Mouse (Mus musculus) MEL (cell line): ENCODE data around the gene Ngly1. TPM values are rescaled to one million over a fixed set of nuclear protein-coding genes. Genes with fewer than 3 reads are reported as not detected.
A peak's percentile ranks its signal among the peaks of the same experiment; 100 is the strongest.

Experiments used
- DNase-seq: peaks from one replicate; pipeline ENCODE4 v3.0.0; 2011; ENCODE audit warnings: low read depth, low spot score
- H3K27ac ChIP-seq: 2 replicates; pipeline ENCODE4 v1.5.1; 2012; ENCODE audit warnings: low read depth, mild to moderate bottlenecking, control low read depth, low read length, moderate library complexity; ENCODE audit not compliant: control insufficient read depth
- H3K27me3 ChIP-seq, 2 experiments: fragments of 150-350 bp in 1 of 2; sonication (generic) in 1 of 2; 2 replicates each; pipeline ENCODE4 v1.6.1; 2012; ENCODE audit warnings: low read length in 2 of 2, mild to moderate bottlenecking in 2 of 2, improper control_type of control experiment in 1 of 2, moderate library complexity in 1 of 2; ENCODE audit not compliant: insufficient read depth in 2 of 2, control insufficient read depth in 1 of 2
- H3K36me3 ChIP-seq, 2 experiments: 2 replicates each; pipeline ENCODE4 v1.6.1; 2012 to 2014; ENCODE audit warnings: low read length in 2 of 2, improper control_type of control experiment in 1 of 2, inconsistent platforms in 1 of 2, mild to moderate bottlenecking in 1 of 2; ENCODE audit not compliant: insufficient read depth in 2 of 2, control insufficient read depth in 1 of 2
- H3K4me1 ChIP-seq, 2 experiments: fragments of 150-350 bp in 1 of 2; sonication (generic) in 1 of 2; 2 replicates each; pipeline ENCODE4 v1.6.1; 2012; ENCODE audit warnings: low read length in 2 of 2, improper control_type of control experiment in 1 of 2, mild to moderate bottlenecking in 1 of 2; ENCODE audit not compliant: insufficient read depth in 2 of 2, control insufficient read depth in 1 of 2
- H3K4me3 ChIP-seq, 2 experiments: fragments of 150-350 bp in 1 of 2; sonication (generic) in 1 of 2; 2 replicates each; pipeline ENCODE4 v1.5.1; 2012; ENCODE audit warnings: low read depth in 2 of 2, low read length in 2 of 2, mild to moderate bottlenecking in 2 of 2, moderate library complexity in 2 of 2, control low read depth in 1 of 2, improper control_type of control experiment in 1 of 2; ENCODE audit not compliant: control insufficient read depth in 1 of 2, insufficient read depth in 1 of 2
- H3K79me2 ChIP-seq: 2 replicates; pipeline ENCODE4 v1.6.1; 2012; ENCODE audit warnings: mild to moderate bottlenecking, low read length, moderate library complexity; ENCODE audit not compliant: control insufficient read depth, poor library complexity, insufficient read depth
- H3K9ac ChIP-seq: 2 replicates; pipeline ENCODE4 v1.6.1; 2012; ENCODE audit warnings: low read depth, mild to moderate bottlenecking, control low read depth, low read length, moderate library complexity; ENCODE audit not compliant: control insufficient read depth, poor library complexity, severe bottlenecking
- H3K9me3 ChIP-seq: fragments of 150-350 bp; sonication (generic); replicated peaks from 2 replicates; pipeline ENCODE4 v1.6.1; 2012; ENCODE audit warnings: mild to moderate bottlenecking, low read length, improper control_type of control experiment, moderate library complexity; ENCODE audit not compliant: insufficient read depth
- BHLHE40 ChIP-seq: IDR thresholded peaks from 2 replicates; pipeline ENCODE4 v1.6.1; 2012; ENCODE audit warnings: low read depth, mild to moderate bottlenecking, inconsistent platforms, low read length, improper control_type of control experiment, borderline replicate concordance
- CHD1 ChIP-seq: IDR thresholded peaks from 2 replicates; pipeline ENCODE4 v1.6.1; 2012; ENCODE audit warnings: low read depth, mild to moderate bottlenecking, inconsistent platforms, low read length, improper control_type of control experiment
- CHD2 ChIP-seq: IDR thresholded peaks from 2 replicates; pipeline ENCODE4 v1.6.1; 2011; ENCODE audit warnings: low read length, improper control_type of control experiment
- E2F4 ChIP-seq: IDR thresholded peaks from 2 replicates; pipeline ENCODE4 v1.6.1; 2011; ENCODE audit warnings: low read depth, low read length, improper control_type of control experiment, borderline replicate concordance
- ELF1 ChIP-seq: IDR thresholded peaks from 2 replicates; pipeline ENCODE4 v1.6.1; 2014; ENCODE audit warnings: low read depth, mild to moderate bottlenecking, inconsistent platforms, low read length, improper control_type of control experiment, moderate library complexity
- EP300 ChIP-seq, 2 experiments: IDR thresholded peaks; 2 replicates each; pipeline ENCODE4 v1.6.1; 2011; ENCODE audit warnings: improper control_type of control experiment in 2 of 2, low read length in 2 of 2, low read depth in 1 of 2, mild to moderate bottlenecking in 1 of 2
- ETS1 ChIP-seq: IDR thresholded peaks from 2 replicates; pipeline ENCODE4 v1.6.1; 2012; ENCODE audit warnings: low read depth, mild to moderate bottlenecking, inconsistent platforms, low read length, improper control_type of control experiment, moderate library complexity
- GATA1 ChIP-seq: IDR thresholded peaks from 2 replicates; pipeline ENCODE4 v1.6.1; 2011; ENCODE audit warnings: low read depth, low read length, improper control_type of control experiment
- HCFC1 ChIP-seq: IDR thresholded peaks from 2 replicates; pipeline ENCODE4 v1.6.1; 2012; ENCODE audit warnings: low read depth, mild to moderate bottlenecking, inconsistent platforms, low read length, improper control_type of control experiment, moderate library complexity
- KAT2A ChIP-seq: conservative IDR thresholded peaks from 2 replicates; pipeline ENCODE4 v1.6.1; 2012; ENCODE audit warnings: low read depth, low read length, improper control_type of control experiment, inconsistent platforms
- MAFK ChIP-seq: IDR thresholded peaks from 2 replicates; pipeline ENCODE4 v1.6.1; 2011; ENCODE audit warnings: low read depth, mild to moderate bottlenecking, low read length, improper control_type of control experiment, borderline replicate concordance
- MAX ChIP-seq: IDR thresholded peaks from 2 replicates; pipeline ENCODE4 v1.6.1; 2011; ENCODE audit warnings: low read length, improper control_type of control experiment
- MAZ ChIP-seq: IDR thresholded peaks from 2 replicates; pipeline ENCODE4 v1.6.1; 2012; ENCODE audit warnings: low read depth, mild to moderate bottlenecking, inconsistent platforms, low read length, improper control_type of control experiment
- MEF2A ChIP-seq: IDR thresholded peaks from 2 replicates; pipeline ENCODE4 v1.6.1; 2014; ENCODE audit warnings: low read depth, mild to moderate bottlenecking, inconsistent platforms, low read length, improper control_type of control experiment; ENCODE audit not compliant: poor library complexity, insufficient replicate concordance, severe bottlenecking; ENCODE audit errors: extremely low read depth
- MXI1 ChIP-seq: IDR thresholded peaks from 2 replicates; pipeline ENCODE4 v1.6.1; 2011; ENCODE audit warnings: mild to moderate bottlenecking, low read depth, low read length, improper control_type of control experiment
- MYB ChIP-seq: IDR thresholded peaks from 2 replicates; pipeline ENCODE4 v1.6.1; 2011; ENCODE audit warnings: mild to moderate bottlenecking, low read depth, low read length, improper control_type of control experiment
- MYC ChIP-seq: IDR thresholded peaks from 2 replicates; pipeline ENCODE4 v1.6.1; 2011; ENCODE audit warnings: low read depth, mild to moderate bottlenecking, low read length, improper control_type of control experiment, moderate library complexity
- NELFE ChIP-seq: IDR thresholded peaks from 2 replicates; pipeline ENCODE4 v1.6.1; 2011; ENCODE audit warnings: low read depth, low read length, improper control_type of control experiment
- NRF1 ChIP-seq: IDR thresholded peaks from 2 replicates; pipeline ENCODE4 v1.6.1; 2014; ENCODE audit warnings: low read depth, mild to moderate bottlenecking, inconsistent platforms, low read length, improper control_type of control experiment, moderate library complexity; ENCODE audit not compliant: poor library complexity, insufficient read depth, severe bottlenecking
- POLR2A ChIP-seq, 2 experiments: IDR thresholded peaks; 2 replicates each; pipeline ENCODE4 v1.6.1; 2011 to 2012; ENCODE audit warnings: low read length in 2 of 2, mild to moderate bottlenecking in 2 of 2, control low read depth in 1 of 2, improper control_type of control experiment in 1 of 2, low read depth in 1 of 2, moderate library complexity in 1 of 2; ENCODE audit not compliant: control insufficient read depth in 1 of 2, insufficient read depth in 1 of 2, poor library complexity in 1 of 2
- POLR2AphosphoS2 ChIP-seq: IDR thresholded peaks from 2 replicates; pipeline ENCODE4 v1.6.1; 2011; ENCODE audit warnings: low read length, improper control_type of control experiment
- POLR2AphosphoS5 ChIP-seq: IDR thresholded peaks from 2 replicates; pipeline ENCODE4 v1.6.1; 2012; ENCODE audit warnings: low read depth, borderline replicate concordance, mild to moderate bottlenecking, inconsistent platforms, low read length, moderate library complexity, mixed read lengths
- RAD21 ChIP-seq: IDR thresholded peaks from 2 replicates; pipeline ENCODE4 v1.6.1; 2011; ENCODE audit warnings: mild to moderate bottlenecking, low read depth, low read length, improper control_type of control experiment
- RCOR1 ChIP-seq: IDR thresholded peaks from 2 replicates; pipeline ENCODE4 v1.6.1; 2012; ENCODE audit warnings: low read depth, mild to moderate bottlenecking, inconsistent platforms, low read length, improper control_type of control experiment
- SIN3A ChIP-seq: IDR thresholded peaks from 2 replicates; pipeline ENCODE4 v1.6.1; 2012; ENCODE audit warnings: low read length, improper control_type of control experiment, inconsistent platforms
- SMC3 ChIP-seq: IDR thresholded peaks from 2 replicates; pipeline ENCODE4 v1.6.1; 2011; ENCODE audit warnings: low read depth, low read length, improper control_type of control experiment
- TBP ChIP-seq: IDR thresholded peaks from 2 replicates; pipeline ENCODE4 v1.8.0; 2011; ENCODE audit warnings: low read depth, low read length, improper control_type of control experiment
- TCF12 ChIP-seq: IDR thresholded peaks from 2 replicates; pipeline ENCODE4 v1.6.1; 2014; ENCODE audit warnings: low read depth, mild to moderate bottlenecking, inconsistent platforms, low read length, improper control_type of control experiment, moderate library complexity
- UBTF ChIP-seq: IDR thresholded peaks from 2 replicates; pipeline ENCODE4 v1.6.1; 2012; ENCODE audit warnings: low read depth, mild to moderate bottlenecking, inconsistent platforms, low read length, improper control_type of control experiment, moderate library complexity, borderline replicate concordance; ENCODE audit not compliant: insufficient read depth
- USF1 ChIP-seq: IDR thresholded peaks from 2 replicates; pipeline ENCODE4 v1.6.1; 2014; ENCODE audit warnings: low read depth, mild to moderate bottlenecking, inconsistent platforms, low read length, improper control_type of control experiment, moderate library complexity
- USF2 ChIP-seq, 2 experiments: IDR thresholded peaks; 2 replicates each; pipeline ENCODE4 v1.6.1; 2011 to 2012; ENCODE audit warnings: improper control_type of control experiment in 2 of 2, low read length in 2 of 2, borderline replicate concordance in 1 of 2, inconsistent platforms in 1 of 2, low read depth in 1 of 2, mild to moderate bottlenecking in 1 of 2; ENCODE audit not compliant: insufficient read depth in 1 of 2
- ZKSCAN1 ChIP-seq: IDR thresholded peaks from 2 replicates; pipeline ENCODE4 v1.6.1; 2012; ENCODE audit warnings: low read depth, mild to moderate bottlenecking, inconsistent platforms, low read length, improper control_type of control experiment, moderate library complexity
- ZMIZ1 ChIP-seq: IDR thresholded peaks from 2 replicates; pipeline ENCODE4 v1.6.1; 2012; ENCODE audit warnings: low read depth, mild to moderate bottlenecking, inconsistent platforms, low read length, improper control_type of control experiment, moderate library complexity
- ZNF384 ChIP-seq: IDR thresholded peaks from 2 replicates; pipeline ENCODE4 v1.6.1; 2012; ENCODE audit warnings: low read depth, mild to moderate bottlenecking, inconsistent platforms, low read length, improper control_type of control experiment
- polyA plus RNA-seq, 2 experiments: library from polyadenylated mRNA; stranded (reverse) in 1 of 2; unstranded in 1 of 2; fragments of >175 nt in 1 of 2; fragments of >200 nt in 1 of 2; gene quantifications; 2 replicates each; pipeline versions ENCODE4 v1.2.1 to v1.2.4; 2012; ENCODE audit warnings: low replicate concordance in 2 of 2, low read depth in 1 of 2; ENCODE audit not compliant: insufficient read length in 2 of 2, insufficient read depth in 1 of 2, missing spikeins in 1 of 2
- total RNA-seq: library from RNA; depleted of rRNA; stranded (reverse); fragments of 300-350 nt; gene quantifications from 2 replicates; pipeline ENCODE4 v1.2.3, GENCODE M21; 2012; rRNA removed

Ngly1 gene
- 17.9 and 26.7 TPM in 2 replicates for total RNA-seq
- polyA plus RNA-seq, result 10 to 100 TPM in 1 of 2 experiments, not detected in 1; 28.7 TPM

GRCm38 (mm10) chr14:16249171-16249874 is at the start of gene Ngly1, which contains the start of gene Oxsm:
Gene Ngly1, plus strand, starts transcription at chr14:16249280.
Gene Oxsm, minus strand, starts transcription at chr14:16249808.
- H3K79me2 ChIP-seq, result peaks cover 8% of the 10 kb centered on the region
- H3K4me3 ChIP-seq, result peak within 1 kb of the TSS; percentile 87 to 88
- peaks cover 28 to 31% of the 10 kb centered on the region in 2 experiments for H3K4me1 ChIP-seq
- TF ChIP-seq MAZ (no peak; the same call in 1 of the 2 replicates), BHLHE40 (no peak), MYC (no peak), CHD1 (no peak), ELF1 (no peak), MAFK (no peak), SMC3 (no peak), CHD2 (no peak), ZNF384 (no peak), USF1 (no peak), USF2 (IDR thresholded peaks at IDR 0.05; ENCODE audit: borderline replicate concordance in 1 of 2, insufficient read depth in 1 of 2, low read depth in 1 of 2, low read length in 2 of 2) (no peak), UBTF (no peak), POLR2AphosphoS5 (no peak), MEF2A (no peak), TCF12 (0 out of 2 replicates have a peak, but pooled peaks have one; percentile 40), E2F4 (no peak), SIN3A (peak; percentile 71), GATA1 (no peak), MAX (peak; percentile 26; the same call in 1 of the 2 replicates), TBP (0 out of 2 replicates have a peak, but pooled peaks have one; percentile 5), MXI1 (peak; percentile 52), ZMIZ1 (peak; percentile 85), NELFE (peak; percentile 91), NRF1 (peak; percentile 71), ETS1 (no peak), POLR2A (IDR thresholded peaks at IDR 0.05; ENCODE audit: control insufficient read depth in 1 of 2, insufficient read depth in 1 of 2, low read depth in 1 of 2, low read length in 2 of 2, poor library complexity in 1 of 2) (peak; percentile 94 to 100), ZKSCAN1 (no peak), RAD21 (no peak), POLR2AphosphoS2 (peak; percentile 84; the same call in 1 of the 2 replicates), EP300 (IDR thresholded peaks at IDR 0.05; ENCODE audit: low read depth in 1 of 2, low read length in 2 of 2) (no peak; a peak in 1 of 4 replicates), RCOR1 (no peak), HCFC1 (peak; percentile 72), KAT2A (no peak; the same call in 1 of the 2 replicates), MYB (0 out of 2 replicates have a peak, but pooled peaks have one; percentile 31)
- H3K27ac ChIP-seq, result peak within 1 kb of the TSS; percentile 94
- peaks cover 0 to 45% of the 10 kb centered on the region in 2 experiments; a peak in 2 of 4 replicates for H3K36me3 ChIP-seq
- H3K9ac ChIP-seq, result peak within 1 kb of the TSS; percentile 100
- no peaks in the 10 kb centered on the region for H3K27me3 ChIP-seq
- H3K9me3 ChIP-seq, result no peaks in the 10 kb centered on the region
- DNase-seq, result peak; percentile 87
